Mouse (Mus musculus) liver, postnatal 0 days (tissue): ENCODE results near the gene H2-Ab1.

Experiments used
- CTCF ChIP-seq: sonication (generic); IDR thresholded peaks from 2 replicates; pipeline ENCODE4 v1.5.1; 2016; ENCODE audit warnings: antibody characterized with exemption, low read depth
- EP300 ChIP-seq: IDR thresholded peaks from 2 replicates; pipeline ENCODE4 v1.6.1; 2016; ENCODE audit warnings: antibody characterized with exemption, low read depth, mild to moderate bottlenecking

GRCm38 (mm10) chr17:34263811-34264371 lies 6.4 kb downstream of the H2-Ab1 start:
- TF ChIP-seq CTCF (peak; percentile 41), EP300 (no peak)
